Mouse (Mus musculus) limb, embryonic 11.5 days (tissue): ENCODE data around the gene Stat5a. TPM values are rescaled to one million over a fixed set of nuclear protein-coding genes. Genes with fewer than 3 reads are reported as not detected.

Experiments
- ATAC-seq: fragments of 200-750 bp; cut with Nextera tagmentation; 2 replicates; pipeline ENCODE4 v1.8.0; 2017; ENCODE audit warnings: low read depth; ENCODE audit not compliant: insufficient number of reproducible peaks, low FRiP score, low TSS enrichment
- DNase-seq: peaks from one replicate; pipeline ENCODE4 v3.0.0-alpha.2; 2015; ENCODE audit warnings: low spot score
- H3K27ac ChIP-seq: fragments of 300-500 bp; sonication (generic); replicated peaks from 2 replicates; pipeline ENCODE4 v1.5.1; 2014; ENCODE audit warnings: low read depth, mild to moderate bottlenecking, low read length
- H3K27me3 ChIP-seq: fragments of 300-500 bp; sonication (generic); 2 replicates; pipeline ENCODE4 v1.6.1; 2014; ENCODE audit warnings: mild to moderate bottlenecking, low read length, mixed read lengths; ENCODE audit not compliant: control insufficient read depth, insufficient read depth
- H3K36me3 ChIP-seq: fragments of 300-500 bp; sonication (generic); 2 replicates; pipeline ENCODE4 v1.6.1; 2014; ENCODE audit warnings: mild to moderate bottlenecking, low read length, moderate library complexity, mixed read lengths; ENCODE audit not compliant: control insufficient read depth, insufficient read depth
- H3K4me1 ChIP-seq: fragments of 300-500 bp; sonication (generic); 2 replicates; pipeline ENCODE4 v1.6.1; 2014; ENCODE audit warnings: low read length, mixed read lengths; ENCODE audit not compliant: control insufficient read depth, insufficient read depth
- H3K4me2 ChIP-seq: fragments of 300-500 bp; sonication (generic); 2 replicates; pipeline ENCODE4 v1.6.1; 2014; ENCODE audit warnings: low read depth, mild to moderate bottlenecking, moderate library complexity; ENCODE audit not compliant: severe bottlenecking
- H3K4me3 ChIP-seq: fragments of 300-500 bp; sonication (generic); 2 replicates; pipeline ENCODE4 v1.5.1; 2014; ENCODE audit warnings: low read depth, low read length
- H3K9ac ChIP-seq: fragments of 300-500 bp; sonication (generic); 2 replicates; pipeline ENCODE4 v1.6.1; 2014; ENCODE audit warnings: mild to moderate bottlenecking, low read length
- H3K9me3 ChIP-seq: fragments of 300-500 bp; sonication (generic); 2 replicates; pipeline ENCODE4 v1.6.1; 2016; ENCODE audit warnings: low read length; ENCODE audit not compliant: control insufficient read depth
- WGBS: fragments of 180-500 bp; shearing (Covaris S2); extraction: QIAGEN DNeasy Blood & Tissue Kit; methylation state at CpG from one replicate; pipeline ENCODE4 v1.1.7; 2014; 5-methylcytosine and 5-hydroxymethylcytosine counted together
- polyA plus RNA-seq: library from polyadenylated mRNA; unstranded; fragments of >200 nt; fragmentation: Nextera tagmentation; extraction: Ambion mirVana; gene quantifications from 2 replicates; pipeline ENCODE4 v1.2.1, GENCODE M21; 2014

The Stat5a gene
- polyA plus RNA-seq, 1 experiment from 2014 or later, result 1.9 TPM

DNA sequence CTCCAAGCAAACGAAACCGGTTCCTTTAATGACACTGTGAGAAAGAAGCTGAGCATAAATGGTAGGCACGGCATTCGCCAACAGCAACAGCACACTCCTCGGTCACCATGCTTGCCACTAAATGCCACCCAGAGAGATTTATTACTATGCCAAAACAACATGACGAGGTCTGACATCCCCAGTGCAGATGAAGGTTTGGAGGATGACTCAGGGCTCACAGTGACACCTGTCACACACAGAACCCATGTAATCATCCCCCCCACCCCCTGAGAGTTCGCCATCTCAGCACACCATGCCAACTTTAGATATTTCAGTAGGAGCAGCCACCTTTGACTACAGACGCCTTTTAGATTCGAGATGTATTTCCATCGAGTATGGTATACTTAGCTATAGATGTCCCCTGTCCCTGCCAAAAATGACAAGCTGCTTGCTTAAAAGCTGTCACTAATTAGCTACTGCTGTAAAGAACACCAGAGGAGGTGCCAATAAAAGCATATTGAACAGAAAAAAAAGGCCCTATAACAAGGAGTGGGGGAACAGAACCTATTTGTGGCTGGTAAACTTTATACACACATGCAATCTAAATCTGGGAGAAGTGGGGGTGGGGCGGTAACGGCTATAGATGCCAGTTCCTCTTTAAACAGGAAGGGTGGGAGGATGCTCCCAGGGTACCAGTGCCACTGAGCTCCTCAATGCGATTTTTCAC is 32.8 kb upstream of the Stat5a start:
- Histone ChIP-seq H3K4me3 (no peak overlapping the region), H3K9ac (no peak overlapping the region), H3K27ac (no peak overlapping the region), H3K4me1 (0 out of 2 replicates have a peak, but pooled peaks cover 3% of the 10 kb centered on the region), H3K36me3 (no peaks in the 10 kb centered on the region), H3K9me3 (no peaks in the 10 kb centered on the region), H3K4me2 (no peak overlapping the region), H3K27me3 (no peaks in the 10 kb centered on the region)
- WGBS, result 75% methylated on average over 13 of the region's 13 CpGs
- no peak for DNase-seq
- no peak for ATAC-seq

DNA sequence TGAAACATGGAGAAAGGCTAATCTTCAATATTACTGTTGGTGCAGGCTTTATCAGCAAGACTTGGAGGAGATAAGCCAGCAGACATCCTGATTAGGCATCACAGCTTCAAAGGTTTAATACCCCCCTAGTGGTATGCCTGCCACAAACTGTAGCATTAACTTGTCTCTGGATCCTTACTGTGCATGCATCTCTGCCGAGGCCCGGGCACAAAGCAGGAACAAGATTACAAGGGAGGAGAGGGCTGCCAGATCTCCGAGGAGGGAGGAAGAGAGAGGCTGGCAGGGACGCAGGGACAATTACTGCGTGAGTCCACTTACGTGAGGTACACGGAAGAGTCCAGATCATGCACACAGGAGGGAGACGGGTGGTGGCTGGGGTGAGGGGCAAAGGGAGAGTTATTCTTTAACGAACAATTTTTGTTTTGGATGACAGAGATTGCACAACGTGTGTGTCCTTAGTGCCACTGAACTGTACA is 30.4 kb upstream of the Stat5a start:
- H3K9me3 ChIP-seq, result no peaks in the 10 kb centered on the region
- H3K36me3 ChIP-seq, result no peaks in the 10 kb centered on the region
- H3K4me2 ChIP-seq, result no peak overlapping the region
- H3K4me1 ChIP-seq, result 0 out of 2 replicates have a peak, but pooled peaks cover 3% of the 10 kb centered on the region
- no peak overlapping the region for H3K27ac ChIP-seq
- 67% methylated on average over 10 of the region's 10 CpGs for whole genome bisulfite sequencing
- no peaks in the 10 kb centered on the region for H3K27me3 ChIP-seq
- ATAC-seq (no peak), DNase-seq (no peak)
- H3K9ac ChIP-seq, result no peak overlapping the region
- H3K4me3 ChIP-seq, result no peak overlapping the region

DNA sequence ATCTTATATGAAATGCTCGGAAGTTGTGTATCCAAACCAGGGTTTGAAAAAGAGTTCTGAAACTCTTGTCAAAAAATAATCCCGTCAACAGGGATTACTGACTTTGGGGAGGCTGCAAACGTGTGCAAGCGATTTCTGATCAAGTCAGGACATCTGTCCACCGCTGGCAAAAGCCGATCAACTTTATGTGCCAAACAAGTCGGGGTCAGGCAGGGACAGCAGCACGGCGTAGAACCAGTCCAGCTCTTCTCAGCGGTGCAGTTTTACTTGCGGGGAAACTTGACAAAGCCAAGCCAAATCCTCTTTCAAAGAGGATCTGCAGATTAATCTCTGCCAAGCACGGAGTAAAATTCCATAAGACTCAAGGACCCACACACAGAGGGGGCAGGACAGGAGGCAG is 29.5 kb upstream of the Stat5a start:
- no peaks in the 10 kb centered on the region for H3K27me3 ChIP-seq
- no peak overlapping the region for H3K27ac ChIP-seq
- H3K9ac ChIP-seq, result no peak overlapping the region
- WGBS, result 83% methylated on average over 12 of the region's 12 CpGs
- ATAC-seq (no peak), DNase-seq (no peak)
- H3K4me3 ChIP-seq, result no peak overlapping the region
- H3K36me3 ChIP-seq, result no peaks in the 10 kb centered on the region
- no peaks in the 10 kb centered on the region for H3K9me3 ChIP-seq
- no peak overlapping the region for H3K4me2 ChIP-seq
- H3K4me1 ChIP-seq, result 0 out of 2 replicates have a peak, but pooled peaks cover 3% of the 10 kb centered on the region

DNA sequence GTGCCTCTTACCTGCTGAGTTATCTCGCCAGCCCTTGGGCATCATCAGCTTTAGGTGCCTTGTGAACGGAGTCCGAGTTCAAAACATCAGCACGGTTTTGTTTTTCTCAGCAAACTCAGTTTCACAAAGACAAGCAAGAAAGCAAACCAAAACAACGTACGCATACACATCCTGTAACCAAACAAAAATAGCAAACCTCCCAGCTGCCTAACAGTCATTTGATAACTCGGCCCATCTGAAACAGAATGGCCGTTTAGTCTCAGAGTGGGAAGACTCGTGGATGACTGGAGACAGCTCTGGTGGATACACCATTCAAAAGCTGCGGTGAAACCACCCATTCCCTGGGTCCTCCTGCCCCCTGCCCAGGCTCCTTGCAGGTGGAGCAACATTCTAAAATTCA is 27.8 kb upstream of the Stat5a start:
- ATAC-seq (no peak), DNase-seq (no peak)
- H3K27me3 ChIP-seq, result no peaks in the 10 kb centered on the region
- H3K9ac ChIP-seq, result no peak overlapping the region
- H3K9me3 ChIP-seq, result no peaks in the 10 kb centered on the region
- H3K4me2 ChIP-seq, result no peak overlapping the region
- no peak overlapping the region for H3K4me3 ChIP-seq
- H3K4me1 ChIP-seq, result 0 out of 2 replicates have a peak, but pooled peaks cover 3% of the 10 kb centered on the region
- H3K27ac ChIP-seq, result no peak overlapping the region
- H3K36me3 ChIP-seq, result no peaks in the 10 kb centered on the region
- WGBS, result 81% methylated on average over 10 of the region's 10 CpGs

DNA sequence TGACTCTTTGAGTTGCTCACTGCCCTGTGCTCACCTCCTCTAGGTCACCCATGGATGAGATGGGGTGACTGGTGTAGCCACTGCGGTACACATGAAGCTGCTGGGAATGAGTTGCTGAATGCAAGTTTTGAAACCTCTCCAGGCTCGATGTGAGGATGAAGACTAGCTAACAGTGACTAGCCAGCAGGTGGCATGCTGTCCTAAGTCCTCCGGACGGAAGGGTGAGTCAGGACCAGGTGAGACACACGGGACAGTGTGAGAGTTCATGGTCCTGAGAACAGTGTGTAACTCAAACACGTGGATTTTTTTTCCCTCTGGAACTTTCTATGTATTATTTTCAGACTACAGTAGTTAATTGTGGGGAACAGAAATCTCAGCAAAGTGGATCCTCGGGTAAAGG is 25.7 kb upstream of the Stat5a start:
- Histone ChIP-seq H3K4me1 (no peaks in the 10 kb centered on the region), H3K9me3 (no peaks in the 10 kb centered on the region), H3K36me3 (no peaks in the 10 kb centered on the region), H3K4me2 (no peak overlapping the region), H3K27me3 (no peaks in the 10 kb centered on the region), H3K27ac (no peak overlapping the region), H3K4me3 (no peak overlapping the region), H3K9ac (no peak overlapping the region)
- DNase-seq, result no peak
- no peak for ATAC-seq
- WGBS, result 71% methylated on average over 7 of the region's 7 CpGs

DNA sequence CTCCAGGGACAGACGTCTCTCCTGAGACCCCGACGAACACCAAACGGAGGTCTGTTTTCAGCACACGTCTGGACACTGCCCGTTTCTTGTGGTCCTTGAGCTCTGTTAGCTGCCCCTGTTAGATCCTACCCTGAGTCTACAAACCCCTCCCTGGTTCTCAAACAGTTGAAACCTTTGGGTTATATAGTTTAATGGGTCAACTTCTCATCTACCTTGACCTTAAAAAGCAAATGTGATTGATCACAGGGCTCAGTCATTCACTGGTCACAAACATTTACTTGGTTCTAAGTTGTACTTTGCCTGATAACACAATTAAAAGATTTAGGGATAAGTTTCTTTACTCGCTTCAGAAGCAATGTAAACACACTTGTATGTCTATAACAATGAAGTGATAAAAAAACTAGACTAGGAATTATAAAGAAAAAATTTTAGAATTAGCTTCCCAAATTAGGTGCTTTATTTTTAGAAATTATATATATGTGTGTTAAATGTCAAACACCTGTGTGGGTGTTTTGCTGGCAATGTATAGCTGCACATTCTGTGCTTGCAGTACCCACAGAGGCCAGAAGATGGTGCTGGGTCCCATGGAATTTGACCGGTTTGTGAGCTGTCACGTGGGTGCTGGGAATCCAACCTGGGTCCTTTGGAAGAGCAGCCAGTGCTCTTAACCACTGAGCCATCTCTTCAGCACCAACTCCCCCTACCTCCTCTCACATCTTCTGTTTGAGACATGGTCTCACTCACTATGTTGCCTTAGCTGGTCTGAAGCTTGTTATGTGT is 22.0 kb upstream of the Stat5a start:
- 79% methylated on average over 9 of the region's 9 CpGs for WGBS
- no peak overlapping the region for H3K9ac ChIP-seq
- H3K27ac ChIP-seq, result no peak overlapping the region
- H3K4me3 ChIP-seq, result no peak overlapping the region
- no peaks in the 10 kb centered on the region for H3K36me3 ChIP-seq
- H3K9me3 ChIP-seq, result no peaks in the 10 kb centered on the region
- ATAC-seq, result no peak
- no peak overlapping the region for H3K4me2 ChIP-seq
- H3K4me1 ChIP-seq, result no peaks in the 10 kb centered on the region
- no peak for DNase-seq
- no peaks in the 10 kb centered on the region for H3K27me3 ChIP-seq

DNA sequence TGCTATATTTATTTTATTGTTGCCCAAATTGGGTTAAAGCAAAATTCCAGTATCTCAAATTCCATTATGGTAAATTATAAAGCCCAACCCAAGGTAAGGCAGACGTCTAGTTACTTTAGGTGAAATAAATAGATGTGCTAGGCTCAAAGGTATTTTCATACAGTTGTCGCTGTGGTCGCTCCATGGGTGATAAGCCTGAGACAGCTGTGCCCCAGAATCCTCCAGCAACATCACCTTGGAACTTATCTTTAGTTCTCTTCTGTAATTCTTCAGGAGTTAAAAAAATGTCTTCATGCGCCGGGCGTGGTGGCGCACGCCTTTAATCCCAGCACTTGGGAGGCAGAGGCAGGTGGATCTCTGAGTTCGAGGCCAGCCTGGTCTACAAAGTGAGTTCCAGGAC is 20.3 kb upstream of the Stat5a start:
- no peak overlapping the region for H3K4me2 ChIP-seq
- H3K4me3 ChIP-seq, result no peak overlapping the region
- ATAC-seq (no peak), DNase-seq (no peak)
- 92% methylated on average over 9 of the region's 9 CpGs for WGBS
- H3K27me3 ChIP-seq, result no peaks in the 10 kb centered on the region
- H3K4me1 ChIP-seq, result no peaks in the 10 kb centered on the region
- H3K27ac ChIP-seq, result no peak overlapping the region
- no peaks in the 10 kb centered on the region for H3K9me3 ChIP-seq
- H3K36me3 ChIP-seq, result no peaks in the 10 kb centered on the region
- no peak overlapping the region for H3K9ac ChIP-seq

DNA sequence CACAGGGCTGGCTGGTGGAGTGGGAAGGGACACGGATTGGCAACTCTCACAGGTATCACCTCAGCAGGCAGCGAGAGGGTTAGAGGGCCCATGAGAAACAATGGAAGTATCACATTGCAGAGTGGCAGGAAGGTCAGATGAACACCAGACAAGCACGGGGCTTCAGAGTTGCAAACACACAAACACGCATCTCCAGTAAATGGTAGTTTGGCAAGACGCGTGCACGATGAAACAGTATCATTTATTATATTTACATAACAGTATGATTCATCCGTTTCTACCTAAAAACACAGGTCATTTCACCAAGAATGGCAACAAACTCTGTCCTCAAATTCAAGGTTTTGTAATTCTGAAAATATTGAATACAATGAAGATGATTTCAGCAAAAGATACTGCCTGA is 19.6 kb upstream of the Stat5a start:
- no peaks in the 10 kb centered on the region for H3K9me3 ChIP-seq
- H3K4me3 ChIP-seq, result no peak overlapping the region
- H3K27ac ChIP-seq, result no peak overlapping the region
- no peaks in the 10 kb centered on the region for H3K36me3 ChIP-seq
- no peak overlapping the region for H3K4me2 ChIP-seq
- no peaks in the 10 kb centered on the region for H3K27me3 ChIP-seq
- DNase-seq (no peak), ATAC-seq (no peak)
- no peak overlapping the region for H3K9ac ChIP-seq
- 77% methylated on average over 8 of the region's 8 CpGs for WGBS
- no peaks in the 10 kb centered on the region for H3K4me1 ChIP-seq
